Mouse (Mus musculus) olfactory bulb, adult 2 months (tissue): Measurements from ENCODE around the gene Spock2.

ENCODE experiments used
- CTCF ChIP-seq: fragments of 200-500 bp; IDR thresholded peaks from 2 replicates; pipeline ENCODE4 v1.5.1; 2012; ENCODE audit warnings: low read depth, mild to moderate bottlenecking, low read length, moderate library complexity; ENCODE audit not compliant: insufficient read depth
- POLR2A ChIP-seq: fragments of 200-500 bp; IDR thresholded peaks from 2 replicates; pipeline ENCODE4 v1.6.1; 2012; ENCODE audit warnings: mild to moderate bottlenecking, low read depth, low read length, moderate library complexity; ENCODE audit not compliant: insufficient read depth

GRCm38 (mm10) chr10:60140751-60141150 is 34.7 kb downstream of the Spock2 start:
- TF ChIP-seq POLR2A (no peak), CTCF (no peak)
